Mouse (Mus musculus) right cerebral cortex, adult 2 months (tissue): Measurements from ENCODE around the gene Lgi4.
A peak's percentile ranks its signal among the peaks of the same experiment; 100 is the strongest.

Experiments used
- DNase-seq, 2 experiments: peaks; one replicate each; pipeline ENCODE4 v3.0.0; 2021 to 2022; ENCODE audit warnings: low spot score in 2 of 2

Gene Lgi4

DNA sequence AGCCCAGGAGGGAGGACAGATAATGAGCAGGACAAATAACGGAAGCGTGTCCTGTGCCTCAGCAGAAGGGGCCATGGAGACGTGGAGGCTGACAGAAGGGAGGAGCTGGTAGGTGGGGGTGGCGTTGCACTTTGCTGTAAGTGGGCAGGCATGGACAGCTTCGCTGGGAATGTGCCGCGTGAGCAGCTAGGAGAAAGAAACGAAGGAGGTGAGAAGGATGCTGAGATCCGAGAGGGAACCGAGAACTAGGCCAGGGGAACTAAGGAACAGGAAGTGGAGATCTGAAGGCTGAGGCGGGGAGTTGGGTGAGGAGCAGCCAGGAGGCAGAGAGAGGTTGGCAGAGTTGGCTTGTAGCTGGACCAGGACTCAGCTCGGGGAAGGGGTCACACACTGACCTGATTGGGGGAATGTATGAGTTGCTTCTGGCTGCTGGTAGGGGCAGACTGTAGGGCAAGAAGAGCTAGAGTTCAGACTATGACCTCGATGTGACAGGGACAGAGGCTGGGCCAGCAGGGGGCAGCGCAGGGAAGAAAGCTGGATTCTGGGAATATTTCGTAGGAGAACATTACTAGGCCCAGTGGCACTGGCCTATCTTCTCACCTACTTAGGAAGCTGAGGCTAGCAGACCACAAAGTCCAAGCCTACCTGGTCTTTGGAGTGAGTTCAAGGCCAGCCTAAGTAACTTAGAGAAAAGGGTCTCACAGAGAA is 46.1 kb downstream of the Lgi4 start:
- peak; percentile 68 to 77 for DNase-seq

- no peak for DNase-seq
These were observed 47.0 kb downstream of the Lgi4 start for GRCm38 (mm10) chr7:31106166-31106565.

DNA sequence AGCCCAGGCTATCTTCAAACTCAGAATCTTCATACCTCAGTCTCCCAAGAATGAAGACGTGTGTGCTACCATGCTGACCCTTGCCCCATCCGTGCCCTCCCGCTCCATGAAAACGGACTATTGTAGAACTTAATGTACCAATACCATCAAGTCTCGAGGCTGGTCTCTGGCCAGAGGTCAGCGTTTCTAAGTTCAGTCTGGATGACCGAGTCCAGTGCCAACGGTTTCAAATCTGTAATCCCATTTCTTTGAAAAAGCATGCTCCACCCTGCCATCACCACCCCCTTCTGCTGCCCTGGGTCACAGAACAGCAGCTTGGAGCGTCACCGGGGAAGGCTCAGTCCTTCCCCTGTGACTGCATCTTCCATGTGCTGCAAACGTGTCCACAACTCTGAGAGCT is 48.6 kb downstream of the Lgi4 start:
- DNase-seq = no peak

- no peak for DNase-seq
These were observed 49.9 kb downstream of the Lgi4 start for GRCm38 (mm10) chr7:31109091-31109490.

DNA sequence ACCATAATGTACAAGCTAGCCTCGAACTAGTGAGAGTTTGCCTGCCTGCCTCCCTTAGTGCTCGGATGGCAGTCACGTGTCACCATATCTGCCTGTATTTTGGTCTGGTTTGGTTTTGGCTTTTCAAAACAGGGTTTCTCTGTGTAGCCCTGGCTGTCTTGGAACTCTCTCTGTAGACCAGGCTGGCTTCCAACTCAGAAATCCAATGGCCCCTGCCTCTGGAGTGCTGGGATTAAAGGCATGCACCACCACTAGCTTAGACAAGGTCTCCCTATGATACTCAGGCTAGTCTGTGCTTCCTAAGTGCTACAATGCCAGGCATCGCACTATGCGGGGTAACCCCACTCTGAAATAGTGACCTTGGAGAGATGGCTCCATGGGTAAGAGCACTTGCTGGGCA is 50.7 kb downstream of the Lgi4 start:
- no peak for DNase-seq

DNA sequence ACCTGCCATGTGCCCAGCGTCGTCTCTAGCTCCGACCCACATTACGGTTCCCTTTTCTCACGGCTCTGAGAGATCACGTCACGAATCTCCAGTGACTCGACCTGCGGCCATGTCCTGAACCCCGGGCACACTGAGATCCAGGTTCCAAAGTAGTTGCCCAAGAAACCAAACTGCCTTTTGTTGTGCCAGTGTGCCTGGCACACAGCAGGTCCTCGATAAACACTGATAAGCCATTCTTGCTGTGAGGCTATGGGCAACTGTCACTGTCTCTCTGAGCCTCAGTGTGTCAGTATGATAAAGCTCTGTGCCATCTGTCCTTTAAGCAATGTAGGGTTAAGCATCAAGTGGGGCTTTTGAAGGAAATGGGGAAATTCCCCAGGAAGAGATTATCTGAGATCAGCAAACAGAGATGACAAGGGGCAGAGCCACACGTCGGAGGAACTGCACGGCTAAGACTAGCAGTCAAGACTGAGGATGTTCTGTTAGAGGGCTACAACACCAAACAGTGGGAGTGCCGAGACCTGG is 51.8 kb downstream of the Lgi4 start:
- DNase-seq = no peak

DNA sequence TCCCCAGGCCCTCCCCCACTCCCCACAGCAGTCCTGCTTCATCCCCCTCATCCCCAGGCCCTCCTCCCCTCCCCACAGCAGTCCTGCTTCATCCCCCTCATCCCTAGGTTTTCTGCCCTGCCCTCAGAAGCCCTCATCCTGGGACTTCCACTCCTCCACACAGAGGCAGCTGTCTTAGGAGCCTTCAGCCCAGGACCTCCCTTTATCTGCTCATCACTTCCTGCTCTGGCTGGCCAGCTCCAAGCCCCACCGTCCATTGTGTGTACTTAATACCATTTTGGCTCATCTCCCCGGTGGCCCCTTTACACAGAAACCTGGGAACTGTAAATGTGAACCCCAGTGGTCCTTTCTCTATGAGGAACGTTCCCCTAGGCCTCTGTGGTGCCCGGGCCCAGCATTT is 52.9 kb downstream of the Lgi4 start:
- no peak for DNase-seq

GRCm38 (mm10) chr7:31113800-31114199 is 54.7 kb downstream of the Lgi4 start:
- no peak for DNase-seq

GRCm38 (mm10) chr7:31114646-31115045 is 55.5 kb downstream of the Lgi4 start:
- no peak for DNase-seq

DNA sequence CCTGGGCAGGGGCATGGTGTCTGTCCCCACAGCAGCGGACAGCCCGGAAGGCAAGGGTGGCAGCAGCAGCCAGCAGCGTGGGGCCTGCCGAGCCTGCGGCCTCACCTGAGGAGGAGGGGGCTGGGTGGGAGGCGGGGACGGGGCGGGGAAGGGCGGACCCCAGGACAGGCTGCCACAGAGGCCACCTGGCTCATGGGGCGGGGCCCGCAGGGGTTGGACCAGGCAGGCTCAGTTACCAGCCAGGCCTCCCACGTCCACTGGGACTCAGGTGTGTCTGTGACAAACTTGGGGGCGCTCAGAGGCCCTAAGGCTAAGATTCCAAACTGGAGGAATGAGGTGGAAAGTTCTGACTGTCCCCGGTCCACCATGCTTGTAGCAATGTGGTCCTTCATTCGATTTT is 56.0 kb downstream of the Lgi4 start, which contains the start of gene Hpn:
TSS of gene Hpn (minus strand) at position 109 of the 400 bp plus-strand sequence.
- no peak for DNase-seq

DNA sequence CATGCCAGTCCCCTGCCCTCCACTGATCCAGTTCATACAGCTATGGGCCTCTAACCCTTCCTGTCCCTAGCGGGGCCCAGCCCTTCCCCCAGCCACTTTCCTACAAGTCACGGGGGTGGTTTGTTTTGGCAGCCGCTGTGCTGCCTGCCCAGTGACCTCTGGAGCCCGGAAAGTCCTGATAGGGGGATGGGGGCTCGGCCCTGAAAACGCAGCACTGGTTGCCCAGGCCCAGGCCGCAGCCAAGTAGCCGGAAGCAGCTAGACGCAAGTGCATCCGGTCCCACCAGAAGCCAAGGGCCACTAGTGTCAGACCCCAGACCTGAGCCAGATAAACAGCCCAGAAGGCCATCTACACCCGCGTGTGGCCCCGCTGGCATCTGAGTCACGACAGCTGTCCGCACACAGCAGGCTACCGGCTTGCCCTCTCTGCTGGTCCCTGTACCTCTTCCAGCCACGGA is 56.5 kb downstream of the Lgi4 start:
- no peak for DNase-seq

- DNase-seq = no peak
These were observed 57.6 kb downstream of the Lgi4 start for GRCm38 (mm10) chr7:31116721-31117145.

GRCm38 (mm10) chr7:31117465-31117864 is 58.3 kb downstream of the Lgi4 start:
- no peak for DNase-seq

GRCm38 (mm10) chr7:31118486-31118885 is 59.3 kb downstream of the Lgi4 start:
- no peak for DNase-seq

- DNase-seq = no peak
These were observed 60.4 kb downstream of the Lgi4 start for GRCm38 (mm10) chr7:31119556-31119955.
